Mouse (Mus musculus): Measurements from ENCODE around the gene Eefsec. TPM values are rescaled to one million over a fixed set of nuclear protein-coding genes. Genes with fewer than 3 reads are reported as not detected.

Eefsec gene
- polyA plus RNA-seq, 1 experiment from 2014 or later = 48.2 TPM

- H3K27me3 ChIP-seq (ENCODE audit: insufficient read depth, low read length) = no peaks in the 10 kb centered on the region
- H3K27ac ChIP-seq (ENCODE audit: low read depth) = peak overlapping the region; percentile 51
- H3K9me3 ChIP-seq (ENCODE audit: low read depth, low read length) = no peaks in the 10 kb centered on the region
- DNase-seq (no peak), ATAC-seq (ENCODE audit: insufficient read depth) (no peak)
- no peak overlapping the region for H3K9ac ChIP-seq
- 56% methylated on average over 8 of the region's 8 CpGs for WGBS
- peaks cover 15% of the 10 kb centered on the region for H3K4me1 ChIP-seq (ENCODE audit: insufficient read depth)
- H3K4me2 ChIP-seq = no peak overlapping the region
- H3K4me3 ChIP-seq (ENCODE audit: low read depth, low read length) = no peak overlapping the region
- no peak for TF ChIP-seq CTCF (IDR thresholded peaks at IDR 0.05; ENCODE audit: low read depth)
- no peaks in the 10 kb centered on the region for H3K36me3 ChIP-seq (ENCODE audit: insufficient read depth)
Measured at GRCm38 (mm10) chr6:88384420-88385053, 61.8 kb downstream of the Eefsec start.

- no peaks in the 10 kb centered on the region for H3K27me3 ChIP-seq (ENCODE audit: insufficient read depth, low read length)
- H3K9me3 ChIP-seq (ENCODE audit: low read depth, low read length) = no peaks in the 10 kb centered on the region
- no peak for ATAC-seq (ENCODE audit: insufficient read depth)
- H3K27ac ChIP-seq (ENCODE audit: low read depth) = 0 out of 2 replicates have a peak overlapping the region, but pooled peaks have one; percentile 51
- no peak overlapping the region for H3K9ac ChIP-seq
- TF ChIP-seq CTCF (IDR thresholded peaks at IDR 0.05; ENCODE audit: low read depth) = no peak
- DNase-seq = no peak
- no peaks in the 10 kb centered on the region for H3K36me3 ChIP-seq (ENCODE audit: insufficient read depth)
- peaks cover 11% of the 10 kb centered on the region for H3K4me1 ChIP-seq (ENCODE audit: insufficient read depth)
- no peak overlapping the region for H3K4me3 ChIP-seq (ENCODE audit: low read depth, low read length)
- no peak overlapping the region for H3K4me2 ChIP-seq
Measured at GRCm38 (mm10) chr6:88383734-88384133, 62.6 kb downstream of the Eefsec start.

GRCm38 (mm10) chr6:88379756-88380155 is 66.6 kb downstream of the Eefsec start:
- H3K36me3 ChIP-seq (ENCODE audit: insufficient read depth) = no peaks in the 10 kb centered on the region
- H3K4me2 ChIP-seq = no peak overlapping the region
- ATAC-seq (ENCODE audit: insufficient read depth) (no peak), DNase-seq (no peak)
- no peak overlapping the region for H3K4me3 ChIP-seq (ENCODE audit: low read depth, low read length)
- H3K4me1 ChIP-seq (ENCODE audit: insufficient read depth) = peaks cover 6% of the 10 kb centered on the region
- TF ChIP-seq CTCF (IDR thresholded peaks at IDR 0.05; ENCODE audit: low read depth) = no peak
- no peak overlapping the region for H3K9ac ChIP-seq
- H3K27ac ChIP-seq (ENCODE audit: low read depth) = peak overlapping the region; percentile 20; the same call in 1 of the 2 replicates
- H3K27me3 ChIP-seq (ENCODE audit: insufficient read depth, low read length) = no peaks in the 10 kb centered on the region
- H3K9me3 ChIP-seq (ENCODE audit: low read depth, low read length) = no peaks in the 10 kb centered on the region
- 21% methylated on average over 3 of the region's 3 CpGs for WGBS

- DNase-seq (no peak), ATAC-seq (ENCODE audit: insufficient read depth) (no peak)
- no peak overlapping the region for H3K4me3 ChIP-seq (ENCODE audit: low read depth, low read length)
- TF ChIP-seq CTCF (IDR thresholded peaks at IDR 0.05; ENCODE audit: low read depth) = no peak
- 88% methylated on average over 1 of the region's 1 CpGs for WGBS
- H3K9ac ChIP-seq = no peak overlapping the region
- no peak overlapping the region for H3K4me2 ChIP-seq
- H3K9me3 ChIP-seq (ENCODE audit: low read depth, low read length) = no peaks in the 10 kb centered on the region
- no peak overlapping the region for H3K27ac ChIP-seq (ENCODE audit: low read depth)
- no peaks in the 10 kb centered on the region for H3K27me3 ChIP-seq (ENCODE audit: insufficient read depth, low read length)
- H3K36me3 ChIP-seq (ENCODE audit: insufficient read depth) = no peaks in the 10 kb centered on the region
- peaks cover 4% of the 10 kb centered on the region; the same call in 1 of the 2 replicates for H3K4me1 ChIP-seq (ENCODE audit: insufficient read depth)
Measured at GRCm38 (mm10) chr6:88378829-88379228, 67.5 kb downstream of the Eefsec start.

- 47% methylated on average over 7 of the region's 7 CpGs for WGBS
- DNase-seq (peak; percentile 47), ATAC-seq (ENCODE audit: insufficient read depth) (no peak)
- Histone ChIP-seq H3K36me3 (ENCODE audit: insufficient read depth) (no peaks in the 10 kb centered on the region), H3K27me3 (ENCODE audit: insufficient read depth, low read length) (no peaks in the 10 kb centered on the region), H3K4me2 (no peak overlapping the region), H3K9me3 (ENCODE audit: low read depth, low read length) (no peaks in the 10 kb centered on the region), H3K4me3 (ENCODE audit: low read depth, low read length) (no peak overlapping the region), H3K27ac (ENCODE audit: low read depth) (no peak overlapping the region), H3K9ac (no peak overlapping the region), H3K4me1 (ENCODE audit: insufficient read depth) (peaks cover 10% of the 10 kb centered on the region; the same call in 1 of the 2 replicates)
- no peak for TF ChIP-seq CTCF (IDR thresholded peaks at IDR 0.05; ENCODE audit: low read depth)
Measured at GRCm38 (mm10) chr6:88374247-88374646, 72.1 kb downstream of the Eefsec start.

GRCm38 (mm10) chr6:88369851-88370635 is 76.3 kb downstream of the Eefsec start:
- DNase-seq (peak; percentile 92), ATAC-seq (ENCODE audit: insufficient read depth) (peak; percentile 73)

GRCm38 (mm10) chr6:88363475-88364012 is 82.8 kb downstream of the Eefsec start:
- Histone ChIP-seq H3K4me2 (no peak overlapping the region), H3K27ac (ENCODE audit: low read depth) (no peak overlapping the region), H3K4me3 (ENCODE audit: low read depth, low read length) (no peak overlapping the region), H3K36me3 (ENCODE audit: insufficient read depth) (no peaks in the 10 kb centered on the region), H3K9ac (no peak overlapping the region), H3K9me3 (ENCODE audit: low read depth, low read length) (no peaks in the 10 kb centered on the region), H3K27me3 (ENCODE audit: insufficient read depth, low read length) (no peaks in the 10 kb centered on the region), H3K4me1 (ENCODE audit: insufficient read depth) (no peaks in the 10 kb centered on the region)
- TF ChIP-seq CTCF (IDR thresholded peaks at IDR 0.05; ENCODE audit: low read depth) = no peak
- DNase-seq (no peak), ATAC-seq (ENCODE audit: insufficient read depth) (no peak)
- 48% methylated on average over 1 of the region's 1 CpGs for WGBS

More at GRCm38 (mm10) chr6:88369851-88370635, 76.3 kb downstream of the Eefsec start:
- H3K9ac ChIP-seq = no peak overlapping the region
- 47% methylated on average over 8 of the region's 8 CpGs for WGBS
- H3K4me3 ChIP-seq (ENCODE audit: low read depth, low read length) = no peak overlapping the region
- H3K27ac ChIP-seq (ENCODE audit: low read depth) = peak overlapping the region; percentile 32; the same call in 1 of the 2 replicates
- no peaks in the 10 kb centered on the region for H3K9me3 ChIP-seq (ENCODE audit: low read depth, low read length)
- H3K36me3 ChIP-seq (ENCODE audit: insufficient read depth) = no peaks in the 10 kb centered on the region
- H3K4me2 ChIP-seq = no peak overlapping the region
- peaks cover 10% of the 10 kb centered on the region; the same call in 1 of the 2 replicates for H3K4me1 ChIP-seq (ENCODE audit: insufficient read depth)
- TF ChIP-seq CTCF (IDR thresholded peaks at IDR 0.05; ENCODE audit: low read depth) = no peak
- no peaks in the 10 kb centered on the region for H3K27me3 ChIP-seq (ENCODE audit: insufficient read depth, low read length)
